Mouse (Mus musculus) neutrophil, adult 65 days (primary cell): ENCODE measurements around the gene Cradd. TPM values are rescaled to one million over a fixed set of nuclear protein-coding genes. Genes with fewer than 3 reads are reported as not detected.

Source experiments
- total RNA-seq: library from RNA; stranded (reverse); gene quantifications from 2 replicates; pipeline ENCODE4 v1.2.4, GENCODE M21; 2023

Cradd gene
- 6.5 and 6.7 TPM in 2 replicates for total RNA-seq

DNA sequence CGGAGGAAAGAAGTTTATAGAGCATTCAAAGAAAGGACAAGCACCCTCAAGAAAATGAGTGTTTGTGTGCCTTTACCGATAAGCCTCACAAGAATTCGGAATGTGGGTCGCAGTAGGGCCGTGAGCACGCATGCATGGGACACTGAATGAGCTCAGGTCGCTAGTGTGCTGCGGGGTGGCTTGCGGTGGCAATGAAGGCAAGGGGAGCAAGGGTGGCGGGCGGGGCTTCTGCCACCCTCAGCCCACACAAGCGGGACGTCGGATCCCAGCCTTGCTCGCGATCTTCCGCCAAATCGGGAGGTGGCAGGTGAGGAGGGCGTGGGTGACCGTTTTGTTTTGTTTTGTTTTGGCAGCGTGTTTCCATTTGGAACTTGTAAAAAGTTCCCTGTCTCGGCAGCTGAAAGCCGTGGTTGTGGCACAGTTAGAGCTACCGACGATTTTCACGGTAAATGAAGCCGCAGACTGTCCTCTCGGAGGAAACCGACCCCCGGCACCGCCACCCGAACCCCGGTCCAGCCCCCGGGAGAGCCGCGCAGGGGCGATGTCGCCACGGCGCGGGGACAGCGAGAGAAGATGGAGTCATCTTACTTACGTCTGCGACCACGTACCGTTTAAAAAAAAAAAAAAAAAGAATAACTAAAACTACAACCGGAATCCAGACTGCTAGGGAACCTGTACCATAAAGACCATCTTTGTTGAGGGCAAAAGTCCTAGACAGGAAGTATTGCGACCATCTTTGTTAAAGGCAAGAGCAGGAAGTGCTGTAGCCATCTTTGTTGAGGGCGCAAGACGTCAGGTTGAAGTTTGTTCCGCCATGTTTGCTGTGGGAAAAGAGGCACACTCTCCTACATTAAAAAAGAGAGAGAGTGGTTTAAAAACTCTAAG, at the start of gene Cradd:
Cradd (minus strand) TSS at position 741 of the 885 bp plus-strand sequence.

Other genes starting within 250 kb of the Cradd start
- gene Socs2, start 93.0 kb upstream of the Cradd start, total RNA-seq = 1.4 and 3.7 TPM in 2 replicates
- 14.8 and 27.4 TPM in 2 replicates for gene Mrpl42, start 177.8 kb upstream of the Cradd start, total RNA-seq
- 117 and 122 TPM in 2 replicates for gene Ube2n, start 191.0 kb upstream of the Cradd start, total RNA-seq
- 242 and 273 TPM in 2 replicates for gene Nudt4, start 240.0 kb upstream of the Cradd start, total RNA-seq